Mouse (Mus musculus) olfactory bulb, adult 2 months (tissue): Measurements from ENCODE around the gene Cnr1.

Experiments used
- CTCF ChIP-seq: fragments of 200-500 bp; IDR thresholded peaks from 2 replicates; pipeline ENCODE4 v1.5.1; 2012; ENCODE audit warnings: low read depth, mild to moderate bottlenecking, low read length, moderate library complexity; ENCODE audit not compliant: insufficient read depth
- POLR2A ChIP-seq: fragments of 200-500 bp; IDR thresholded peaks from 2 replicates; pipeline ENCODE4 v1.6.1; 2012; ENCODE audit warnings: mild to moderate bottlenecking, low read depth, low read length, moderate library complexity; ENCODE audit not compliant: insufficient read depth

GRCm38 (mm10) chr4:33924889-33925245 lies 474 bp downstream of the Cnr1 start:
- TF ChIP-seq POLR2A: no peak
- TF ChIP-seq CTCF: no peak
